Mouse (Mus musculus): Measurements from ENCODE around the gene Olfr459. TPM values are rescaled to one million over a fixed set of nuclear protein-coding genes. Genes with fewer than 3 reads are reported as not detected.

Gene Olfr459
- polyA plus RNA-seq (2015; fragmentation: Nextera tagmentation; extraction: Ambion mirVana), result not detected in 2 replicates

DNA sequence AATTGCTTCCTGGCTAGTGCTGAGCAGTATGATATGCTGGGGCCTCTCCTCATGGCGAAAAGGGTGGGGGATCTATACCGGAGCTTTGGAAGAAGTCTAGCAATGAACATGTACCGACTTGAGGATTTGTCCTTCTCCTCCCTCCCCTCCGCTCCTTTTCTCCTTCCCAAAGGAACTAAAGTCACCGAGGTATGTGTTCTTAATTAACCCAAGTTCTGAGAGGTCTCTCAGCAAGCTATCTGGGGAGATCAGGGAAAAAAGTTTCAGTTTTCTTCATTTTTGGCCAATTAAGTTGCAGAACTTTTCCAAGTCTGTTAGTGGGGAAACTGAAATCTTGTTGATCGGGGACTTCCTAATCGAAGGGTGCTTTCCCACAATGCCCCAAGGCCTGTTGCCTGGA is at the start of gene Olfr459:
Olfr459 (minus strand) TSS at position 101 of the 400 bp plus-strand sequence.
- no peak within 1 kb of the TSS for H3K4me3 ChIP-seq
- no peak within 1 kb of the TSS for H3K4me2 ChIP-seq (replicated peaks)
- no peaks in the 10 kb centered on the region for H3K9me3 ChIP-seq
- no peak within 1 kb of the TSS for H3K9ac ChIP-seq
- no peaks in the 10 kb centered on the region for H3K4me1 ChIP-seq
- H3K27ac ChIP-seq, result no peak within 1 kb of the TSS
- ATAC-seq (ENCODE audit: low FRiP score, low read depth), result no peak
- 73% methylated on average over 7 of the region's 7 CpGs for WGBS
- no peaks in the 10 kb centered on the region for H3K36me3 ChIP-seq
- H3K27me3 ChIP-seq, result no peaks in the 10 kb centered on the region

DNA sequence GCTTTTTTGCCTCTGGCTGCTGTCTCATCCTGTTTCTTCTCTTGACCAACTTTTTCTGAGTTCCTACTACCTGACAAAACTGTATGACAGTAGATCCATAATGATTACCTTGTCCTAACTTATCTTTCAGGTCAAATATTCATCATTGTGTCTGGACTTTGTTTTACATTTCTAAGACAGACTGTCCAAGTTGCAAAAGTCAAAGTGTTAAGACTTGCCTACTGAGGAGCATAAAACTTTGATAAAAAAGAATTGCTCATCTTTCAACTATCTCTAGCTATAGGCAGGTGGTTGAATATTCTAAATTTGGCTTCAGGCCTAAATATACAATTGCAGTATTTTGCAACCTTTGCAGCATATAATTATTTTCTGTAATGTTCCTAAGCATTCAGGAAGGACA is 49.1 kb upstream of the Olfr459 start:
- Histone ChIP-seq H3K27ac (no peak overlapping the region), H3K4me2 (replicated peaks) (no peak overlapping the region), H3K4me3 (no peak overlapping the region), H3K9me3 (no peaks in the 10 kb centered on the region), H3K4me1 (no peaks in the 10 kb centered on the region), H3K27me3 (no peaks in the 10 kb centered on the region), H3K9ac (no peak overlapping the region), H3K36me3 (no peaks in the 10 kb centered on the region)
- ATAC-seq (ENCODE audit: low FRiP score, low read depth), result no peak

GRCm38 (mm10) chr6:41786700-41787099 is 11.7 kb upstream of the Olfr459 start:
- Histone ChIP-seq H3K27ac (no peak overlapping the region), H3K9ac (no peak overlapping the region), H3K4me2 (replicated peaks) (no peak overlapping the region), H3K27me3 (no peaks in the 10 kb centered on the region), H3K9me3 (no peaks in the 10 kb centered on the region), H3K36me3 (no peaks in the 10 kb centered on the region), H3K4me3 (no peak overlapping the region), H3K4me1 (no peaks in the 10 kb centered on the region)
- 86% methylated on average over 2 of the region's 2 CpGs for WGBS
- no peak for ATAC-seq (ENCODE audit: low FRiP score, low read depth)

GRCm38 (mm10) chr6:41775721-41776120 is 744 bp upstream of the Olfr459 start:
- 77% methylated on average over 6 of the region's 6 CpGs for WGBS
- no peaks in the 10 kb centered on the region for H3K4me1 ChIP-seq
- ATAC-seq (ENCODE audit: low FRiP score, low read depth), result no peak
- H3K9ac ChIP-seq, result no peak overlapping the region
- no peak overlapping the region for H3K27ac ChIP-seq
- H3K27me3 ChIP-seq, result no peaks in the 10 kb centered on the region
- H3K36me3 ChIP-seq, result no peaks in the 10 kb centered on the region
- H3K9me3 ChIP-seq, result no peaks in the 10 kb centered on the region
- H3K4me2 ChIP-seq (replicated peaks), result no peak overlapping the region
- H3K4me3 ChIP-seq, result no peak overlapping the region

DNA sequence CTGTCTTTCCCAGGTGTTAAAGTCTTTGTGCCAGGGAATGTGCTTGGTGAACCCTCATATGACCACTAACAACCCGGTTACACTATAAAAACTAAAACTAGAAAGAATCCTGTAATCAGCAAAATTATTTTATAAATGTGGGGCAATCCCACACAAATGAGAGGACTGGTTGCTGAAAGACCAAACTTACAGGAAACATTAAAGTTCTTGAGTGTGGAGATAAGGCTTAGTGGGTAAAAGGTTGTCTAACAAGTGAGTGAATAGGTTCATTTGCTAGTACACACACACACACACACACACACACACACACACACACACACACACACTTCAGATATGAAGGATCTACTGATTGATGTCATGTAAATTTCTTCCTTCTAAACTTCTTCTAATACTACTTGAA is 5.1 kb downstream of the Olfr459 start:
- 85% methylated on average over 1 of the region's 1 CpGs for WGBS
- H3K4me1 ChIP-seq, result no peaks in the 10 kb centered on the region
- no peak overlapping the region for H3K4me2 ChIP-seq (replicated peaks)
- ATAC-seq (ENCODE audit: low FRiP score, low read depth), result no peak
- no peaks in the 10 kb centered on the region for H3K36me3 ChIP-seq
- H3K9me3 ChIP-seq, result no peaks in the 10 kb centered on the region
- no peaks in the 10 kb centered on the region for H3K27me3 ChIP-seq
- no peak overlapping the region for H3K9ac ChIP-seq
- no peak overlapping the region for H3K4me3 ChIP-seq
- no peak overlapping the region for H3K27ac ChIP-seq

DNA sequence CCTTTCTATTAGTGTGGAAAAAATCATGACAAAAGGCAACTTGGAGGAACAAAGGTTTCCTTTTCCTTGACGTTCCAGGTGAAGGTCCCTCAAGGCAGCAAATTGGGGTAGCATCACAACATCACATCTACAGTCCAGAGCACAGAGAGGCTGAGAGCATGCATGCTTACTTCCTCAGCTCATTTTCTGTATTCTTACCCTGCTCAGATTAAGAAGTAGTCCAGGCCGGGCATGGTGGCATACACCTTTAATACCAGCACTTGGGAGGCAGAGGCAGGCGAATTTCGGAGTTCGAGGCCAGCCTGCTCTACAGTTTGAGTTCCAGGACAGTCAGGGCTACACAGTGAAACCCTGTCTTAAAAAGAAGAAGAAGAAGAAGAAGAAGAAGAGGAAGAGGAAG is 10.7 kb downstream of the Olfr459 start:
- H3K4me1 ChIP-seq, result no peaks in the 10 kb centered on the region
- no peaks in the 10 kb centered on the region for H3K9me3 ChIP-seq
- H3K4me2 ChIP-seq (replicated peaks), result no peak overlapping the region
- no peak overlapping the region for H3K27ac ChIP-seq
- H3K36me3 ChIP-seq, result no peaks in the 10 kb centered on the region
- H3K27me3 ChIP-seq, result no peaks in the 10 kb centered on the region
- H3K9ac ChIP-seq, result no peak overlapping the region
- H3K4me3 ChIP-seq, result no peak overlapping the region
- WGBS, result 86% methylated on average over 5 of the region's 5 CpGs
- no peak for ATAC-seq (ENCODE audit: low FRiP score, low read depth)

DNA sequence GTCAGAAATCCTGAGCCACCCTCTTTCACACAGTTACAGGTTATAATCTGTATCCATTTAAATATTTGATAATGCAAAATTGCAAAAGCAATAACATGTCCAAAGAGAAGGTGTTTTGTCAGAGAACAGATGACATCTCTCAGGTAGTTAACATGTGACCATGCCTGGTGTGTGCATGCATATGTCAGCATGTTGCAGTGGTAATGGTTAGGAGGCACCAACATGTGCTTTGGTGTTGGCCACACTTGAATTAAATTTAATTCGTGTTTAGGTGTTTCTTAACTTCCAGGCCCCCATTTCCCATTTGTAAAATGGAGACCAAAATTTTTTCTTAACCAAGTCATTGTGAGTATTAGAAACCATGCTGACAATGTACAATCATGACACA is 12.6 kb downstream of the Olfr459 start:
- no peaks in the 10 kb centered on the region for H3K27me3 ChIP-seq
- no peak overlapping the region for H3K27ac ChIP-seq
- no peak for ATAC-seq (ENCODE audit: low FRiP score, low read depth)
- 76% methylated on average over 1 of the region's 1 CpGs for WGBS
- no peak overlapping the region for H3K9ac ChIP-seq
- no peaks in the 10 kb centered on the region for H3K4me1 ChIP-seq
- H3K9me3 ChIP-seq, result no peaks in the 10 kb centered on the region
- H3K36me3 ChIP-seq, result no peaks in the 10 kb centered on the region
- H3K4me3 ChIP-seq, result no peak overlapping the region
- no peak overlapping the region for H3K4me2 ChIP-seq (replicated peaks)

DNA sequence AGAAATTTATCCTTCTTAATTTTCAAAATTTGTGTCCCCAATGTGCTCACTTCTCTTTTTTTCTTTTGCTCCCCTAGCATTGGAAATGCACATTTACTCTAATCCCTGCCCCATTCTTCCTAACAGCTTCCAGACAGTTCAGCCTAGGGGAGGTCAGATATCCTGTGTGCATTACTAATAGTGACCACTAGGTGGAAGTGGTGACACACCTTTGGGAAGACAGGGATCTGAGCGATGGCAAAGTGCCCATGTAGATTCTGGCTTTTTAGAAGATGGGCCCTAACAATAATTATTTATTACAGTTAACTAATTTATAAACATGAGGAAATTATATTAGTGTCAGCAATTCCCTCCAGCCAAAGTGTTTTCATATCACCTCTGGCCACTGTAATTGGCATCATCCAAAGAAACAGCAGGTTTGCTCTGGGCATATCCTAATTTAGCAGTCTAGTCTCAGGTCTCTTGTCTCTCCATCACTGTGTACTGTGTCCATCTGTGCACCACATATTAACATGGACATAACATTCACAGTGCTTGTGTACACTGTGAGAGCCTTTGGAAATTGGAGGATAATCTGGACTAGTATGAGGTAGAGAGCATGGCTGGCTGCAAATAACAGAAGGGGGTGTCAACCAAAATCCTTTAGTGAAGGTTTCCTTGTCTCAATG is 13.1 kb downstream of the Olfr459 start:
- peak; percentile 69; the same call in 1 of the 2 replicates for ATAC-seq (ENCODE audit: low FRiP score, low read depth)

DNA sequence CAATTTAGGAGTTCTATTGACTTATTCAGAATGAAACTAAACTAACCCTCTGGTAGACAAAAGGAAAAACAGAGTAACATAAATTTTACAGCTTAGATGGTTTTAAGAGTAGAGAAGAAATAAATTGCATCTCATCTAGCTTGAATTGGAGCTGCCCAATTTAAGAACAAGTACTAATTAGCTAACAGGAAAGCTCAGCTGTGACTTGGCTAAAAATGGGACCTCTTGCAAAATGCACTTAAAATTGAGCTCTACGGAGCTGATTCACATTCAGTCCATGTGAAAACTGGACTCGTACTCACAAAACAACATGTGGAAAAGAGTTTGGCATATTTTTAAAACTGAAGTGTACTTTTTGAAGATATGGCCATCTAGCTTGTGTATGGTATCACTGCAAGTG is 15.4 kb downstream of the Olfr459 start:
- 86% methylated on average over 2 of the region's 2 CpGs for WGBS
- Histone ChIP-seq H3K36me3 (no peaks in the 10 kb centered on the region), H3K27ac (no peak overlapping the region), H3K27me3 (no peaks in the 10 kb centered on the region), H3K9me3 (no peaks in the 10 kb centered on the region), H3K4me2 (replicated peaks) (no peak overlapping the region), H3K9ac (no peak overlapping the region), H3K4me3 (no peak overlapping the region), H3K4me1 (no peaks in the 10 kb centered on the region)
- no peak for ATAC-seq (ENCODE audit: low FRiP score, low read depth)

More for the DNA sequence above, 13.1 kb downstream of the Olfr459 start:
- no peaks in the 10 kb centered on the region for H3K4me1 ChIP-seq
- H3K4me2 ChIP-seq (replicated peaks), result no peak overlapping the region
- H3K36me3 ChIP-seq, result no peaks in the 10 kb centered on the region
- no peak overlapping the region for H3K9ac ChIP-seq
- H3K27me3 ChIP-seq, result no peaks in the 10 kb centered on the region
- no peak overlapping the region for H3K4me3 ChIP-seq
- H3K27ac ChIP-seq, result no peak overlapping the region
- H3K9me3 ChIP-seq, result no peaks in the 10 kb centered on the region
- WGBS, result 9% methylated on average over 1 of the region's 1 CpGs

- WGBS, result 66% methylated on average over 1 of the region's 1 CpGs
- no peaks in the 10 kb centered on the region for H3K36me3 ChIP-seq
- no peak overlapping the region for H3K4me3 ChIP-seq
- H3K9ac ChIP-seq, result no peak overlapping the region
- H3K9me3 ChIP-seq, result no peaks in the 10 kb centered on the region
- H3K4me1 ChIP-seq, result no peaks in the 10 kb centered on the region
- no peak overlapping the region for H3K27ac ChIP-seq
- H3K27me3 ChIP-seq, result no peaks in the 10 kb centered on the region
- no peak overlapping the region for H3K4me2 ChIP-seq (replicated peaks)
- ATAC-seq (ENCODE audit: low FRiP score, low read depth), result no peak
Observed at GRCm38 (mm10) chr6:41758421-41758820, 16.6 kb downstream of the Olfr459 start.

DNA sequence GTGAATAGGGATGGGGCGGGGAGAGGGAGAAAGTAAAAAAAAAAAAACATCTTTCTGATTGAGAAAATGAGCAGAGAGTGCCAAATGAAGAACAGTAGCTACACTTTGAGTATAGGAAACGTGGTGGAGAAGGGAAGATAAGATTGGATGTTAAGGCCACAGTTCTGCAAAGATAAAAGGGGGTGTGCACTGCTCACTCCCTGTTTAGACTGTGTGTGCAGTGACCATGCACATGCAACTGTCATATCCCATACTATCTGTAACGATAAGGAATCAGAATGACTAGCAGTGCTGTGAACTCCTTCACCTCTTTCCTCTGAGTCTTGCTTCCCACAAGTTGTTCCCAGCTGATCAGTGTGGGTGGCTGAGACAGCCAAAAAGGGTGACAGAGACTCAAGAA is 17.8 kb downstream of the Olfr459 start:
- no peaks in the 10 kb centered on the region for H3K27me3 ChIP-seq
- H3K9me3 ChIP-seq, result no peaks in the 10 kb centered on the region
- no peaks in the 10 kb centered on the region for H3K36me3 ChIP-seq
- H3K27ac ChIP-seq, result no peak overlapping the region
- ATAC-seq (ENCODE audit: low FRiP score, low read depth), result no peak
- H3K9ac ChIP-seq, result no peak overlapping the region
- no peak overlapping the region for H3K4me2 ChIP-seq (replicated peaks)
- WGBS, result 70% methylated on average over 3 of the region's 3 CpGs
- H3K4me3 ChIP-seq, result no peak overlapping the region
- H3K4me1 ChIP-seq, result no peaks in the 10 kb centered on the region

- ATAC-seq (ENCODE audit: low FRiP score, low read depth), result no peak
- 67% methylated on average over 6 of the region's 6 CpGs for WGBS
Observed at GRCm38 (mm10) chr6:41754626-41755025, 20.4 kb downstream of the Olfr459 start.

DNA sequence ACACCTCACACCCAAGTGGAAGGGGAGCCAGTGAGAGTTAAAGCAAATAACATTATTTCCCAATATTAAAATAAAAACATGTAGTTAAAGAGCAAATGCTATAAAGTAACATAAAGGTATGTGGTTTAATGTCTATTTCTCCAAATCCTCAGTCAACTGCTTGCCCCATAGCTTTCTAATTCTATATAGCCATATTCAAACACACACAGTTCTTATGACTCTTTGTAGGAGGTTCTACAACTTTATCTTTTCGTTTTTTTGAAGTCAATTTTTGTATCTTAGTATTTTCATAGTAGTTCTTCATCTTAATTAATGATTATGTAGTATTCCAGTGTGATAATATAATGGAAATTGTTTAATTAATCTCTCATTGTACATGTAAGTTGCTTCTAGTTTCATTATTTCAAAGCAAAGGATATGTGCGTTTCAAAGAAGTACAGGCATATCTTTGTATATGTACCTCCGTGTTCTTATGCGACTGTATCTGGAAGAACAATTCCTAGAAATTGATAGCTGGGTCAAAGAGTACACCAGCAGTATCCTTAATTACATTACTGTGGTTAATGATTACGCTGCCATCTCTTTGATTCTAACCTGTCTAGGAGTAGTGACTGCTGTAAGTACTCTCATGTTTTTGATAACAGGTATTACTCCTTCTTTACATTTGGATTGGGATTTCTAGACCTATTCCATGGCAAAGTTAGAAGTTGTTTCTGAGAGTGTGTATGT is 30.1 kb downstream of the Olfr459 start:
- no peaks in the 10 kb centered on the region for H3K9me3 ChIP-seq
- H3K9ac ChIP-seq, result no peak overlapping the region
- 80% methylated on average over 5 of the region's 5 CpGs for WGBS
- no peak overlapping the region for H3K4me2 ChIP-seq (replicated peaks)
- H3K36me3 ChIP-seq, result no peaks in the 10 kb centered on the region
- no peaks in the 10 kb centered on the region for H3K27me3 ChIP-seq
- ATAC-seq (ENCODE audit: low FRiP score, low read depth), result no peak
- H3K27ac ChIP-seq, result no peak overlapping the region
- H3K4me1 ChIP-seq, result no peaks in the 10 kb centered on the region
- no peak overlapping the region for H3K4me3 ChIP-seq

More at GRCm38 (mm10) chr6:41754626-41755025, 20.4 kb downstream of the Olfr459 start:
- no peak overlapping the region for H3K4me2 ChIP-seq (replicated peaks)
- no peak overlapping the region for H3K4me3 ChIP-seq
- no peak overlapping the region for H3K27ac ChIP-seq
- no peak overlapping the region for H3K9ac ChIP-seq
- H3K27me3 ChIP-seq, result no peaks in the 10 kb centered on the region
- no peaks in the 10 kb centered on the region for H3K4me1 ChIP-seq
- no peaks in the 10 kb centered on the region for H3K9me3 ChIP-seq
- H3K36me3 ChIP-seq, result no peaks in the 10 kb centered on the region

All from limb, embryonic 13.5 days (tissue).